Mouse (Mus musculus) forebrain, embryonic 10.5 days (tissue): Measurements from ENCODE around the gene Anxa4. TPM values are rescaled to one million over a fixed set of nuclear protein-coding genes. Genes with fewer than 3 reads are reported as not detected.

Experiments
- DNase-seq: peaks from one replicate; pipeline ENCODE4 v3.0.0-alpha.2; 2017; ENCODE audit warnings: low spot score; ENCODE audit errors: extremely low spot score
- H3K27ac ChIP-seq: fragments of 300-500 bp; sonication (generic); 2 replicates; pipeline ENCODE4 v1.5.1; 2016; ENCODE audit warnings: mild to moderate bottlenecking
- H3K27me3 ChIP-seq: fragments of 300-500 bp; sonication (generic); 2 replicates; pipeline ENCODE4 v1.6.1; 2016; ENCODE audit warnings: mild to moderate bottlenecking; ENCODE audit not compliant: poor library complexity, severe bottlenecking
- H3K36me3 ChIP-seq: fragments of 300-500 bp; sonication (generic); replicated peaks from 2 replicates; pipeline ENCODE4 v1.6.1; 2016; ENCODE audit warnings: mild to moderate bottlenecking, moderate library complexity
- H3K4me1 ChIP-seq: fragments of 300-500 bp; sonication (generic); 2 replicates; pipeline ENCODE4 v1.6.1; 2016
- H3K4me3 ChIP-seq: fragments of 300-500 bp; sonication (generic); 2 replicates; pipeline ENCODE4 v1.5.1; 2016; ENCODE audit warnings: mild to moderate bottlenecking, moderate library complexity
- H3K9me3 ChIP-seq: fragments of 300-500 bp; sonication (generic); 2 replicates; pipeline ENCODE4 v1.6.1; 2016; ENCODE audit warnings: mild to moderate bottlenecking, moderate library complexity
- WGBS: fragments of 180-500 bp; shearing (Covaris S2); methylation state at CpG from one replicate; pipeline ENCODE4 v1.1.7; 2016; 5-methylcytosine and 5-hydroxymethylcytosine counted together
- polyA plus RNA-seq: library from polyadenylated mRNA; unstranded; fragments of >200 nt; fragmentation: Nextera tagmentation; extraction: Ambion mirVana; gene quantifications from 2 replicates; pipeline ENCODE4 v1.2.1, GENCODE M21; 2016

Anxa4 gene
- polyA plus RNA-seq, 1 experiment from 2014 or later = 4.2 TPM

DNA sequence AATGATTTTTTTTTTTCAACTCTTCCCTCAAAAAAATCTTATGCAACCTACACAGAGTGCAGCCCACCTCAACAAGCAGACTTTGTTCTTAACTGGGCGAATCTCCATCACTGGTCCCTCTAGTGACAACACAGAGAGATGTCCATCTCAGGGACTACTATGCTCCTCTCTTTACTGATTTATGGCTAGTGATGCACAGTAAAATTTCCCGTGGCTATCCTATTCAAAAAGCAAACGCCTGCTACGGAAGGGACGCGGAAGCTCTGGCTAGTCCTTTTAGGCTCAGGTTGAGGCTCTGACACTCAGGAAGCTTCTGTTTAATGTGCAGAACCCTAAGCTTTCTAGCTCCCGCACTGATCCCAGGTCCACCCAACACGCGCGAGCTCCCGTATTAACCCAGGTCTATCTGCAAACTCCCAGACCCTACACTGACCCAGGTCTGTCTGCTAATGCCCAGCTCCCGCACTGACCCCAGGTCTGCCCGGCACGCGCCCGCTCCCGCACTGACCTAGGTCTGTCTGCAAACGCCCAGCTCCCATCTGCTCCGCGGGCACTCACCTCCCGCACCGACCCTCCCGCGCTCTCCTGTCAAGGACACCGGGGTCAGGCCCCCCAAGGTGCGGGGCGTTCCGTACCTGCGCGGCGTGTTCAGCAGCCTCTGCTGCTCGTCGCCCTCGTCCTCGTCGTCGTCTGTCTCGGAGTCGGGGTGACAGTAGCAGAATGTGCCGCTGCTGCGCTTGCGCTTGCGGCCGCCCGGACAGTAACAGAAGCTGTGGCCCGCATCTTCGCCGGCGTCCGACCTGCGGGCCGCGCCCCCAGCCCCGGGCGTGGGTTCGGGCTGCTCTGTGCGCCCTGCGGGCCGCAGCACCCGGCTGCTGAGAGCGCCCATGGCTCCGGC lies 60.9 kb downstream of the Anxa4 start:
- peak overlapping the region; percentile 92 for H3K27ac ChIP-seq
- peaks cover 2% of the 10 kb centered on the region for H3K36me3 ChIP-seq
- no peaks in the 10 kb centered on the region for H3K9me3 ChIP-seq
- no peaks in the 10 kb centered on the region for H3K27me3 ChIP-seq
- WGBS = under 1% methylated on average over 62 of the region's 62 CpGs
- peak overlapping the region; percentile 92 for H3K4me3 ChIP-seq
- peak; percentile 40 for DNase-seq
- H3K4me1 ChIP-seq = peaks cover 30% of the 10 kb centered on the region

DNA sequence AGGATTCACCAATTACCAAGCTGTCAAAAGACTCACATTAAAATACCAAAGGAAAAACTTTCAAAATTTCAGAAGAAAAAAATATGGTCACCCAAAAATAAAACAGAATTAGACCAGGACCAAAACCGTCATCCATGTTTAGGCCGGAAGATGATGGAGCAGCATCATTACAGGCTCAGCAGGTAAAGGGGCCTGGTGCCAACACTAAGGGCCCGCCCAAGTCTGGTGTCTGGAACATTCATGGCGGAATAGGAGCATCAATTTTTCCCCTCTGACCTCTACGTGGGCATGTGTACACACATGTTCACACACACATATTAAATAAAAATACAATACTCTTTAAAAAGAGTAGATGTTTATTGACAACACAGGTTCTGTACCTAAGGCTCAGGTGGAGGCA lies 64.7 kb downstream of the Anxa4 start:
- WGBS = 95% methylated on average over 5 of the region's 5 CpGs
- peaks cover 21% of the 10 kb centered on the region for H3K4me1 ChIP-seq
- no peaks in the 10 kb centered on the region for H3K27me3 ChIP-seq
- peaks cover 15% of the 10 kb centered on the region for H3K36me3 ChIP-seq
- DNase-seq = no peak
- no peaks in the 10 kb centered on the region for H3K9me3 ChIP-seq
- H3K4me3 ChIP-seq = no peak overlapping the region
- H3K27ac ChIP-seq = no peak overlapping the region

DNA sequence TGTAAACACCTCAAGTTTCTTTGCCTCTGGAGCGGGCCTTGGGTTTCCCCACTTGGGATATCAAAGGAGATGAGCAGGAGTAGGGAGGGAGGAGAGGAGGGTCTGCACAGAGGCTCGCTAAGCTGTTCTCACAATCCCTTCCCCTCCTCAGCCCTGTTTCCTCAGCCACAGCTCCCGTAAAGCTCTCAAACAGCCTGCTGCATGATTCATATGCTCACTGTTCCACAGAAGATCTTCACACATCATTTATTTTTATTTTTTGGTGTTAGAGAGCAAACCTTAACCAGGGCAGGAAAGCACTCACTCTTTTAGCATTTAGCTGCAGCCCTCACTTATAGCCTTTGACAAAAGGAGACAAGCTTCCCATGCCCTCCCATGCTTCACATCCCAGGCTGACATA lies 71.4 kb downstream of the Anxa4 start:
- no peaks in the 10 kb centered on the region for H3K9me3 ChIP-seq
- 82% methylated on average over 3 of the region's 3 CpGs for WGBS

DNA sequence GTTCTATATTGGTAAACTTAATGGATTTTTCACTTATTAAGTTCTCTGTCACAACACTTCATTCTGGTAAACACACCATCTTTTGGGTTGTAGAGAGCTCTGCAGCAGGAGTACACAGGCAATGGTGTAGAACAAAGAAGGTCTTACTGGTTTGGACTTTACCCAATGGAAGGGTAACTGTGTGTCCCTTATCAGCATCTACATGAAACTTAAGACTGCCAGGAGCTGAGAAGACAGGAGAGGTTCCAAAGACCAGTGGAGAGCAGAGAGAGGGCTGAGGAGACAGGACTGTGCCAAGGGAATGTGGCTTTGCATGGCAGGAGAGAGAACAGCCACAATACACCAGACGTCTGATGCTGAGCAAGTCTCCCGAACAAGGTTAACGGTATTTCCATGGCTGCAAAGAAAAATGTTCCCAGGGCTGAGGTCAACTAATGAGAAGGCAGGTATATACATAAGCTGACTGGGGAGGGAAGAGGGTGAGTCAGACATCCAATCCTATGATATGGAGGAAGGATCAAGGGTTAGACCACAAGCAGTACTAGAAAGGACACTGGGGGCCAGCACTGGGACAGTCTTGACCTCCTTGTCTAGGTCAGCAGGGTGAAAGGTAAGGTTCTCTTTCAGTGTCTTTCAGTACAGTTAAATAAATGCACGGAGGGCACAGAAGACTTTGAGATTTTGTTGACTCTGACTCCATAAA lies 85.2 kb downstream of the Anxa4 start:
- no peak overlapping the region for H3K27ac ChIP-seq
- H3K27me3 ChIP-seq = no peaks in the 10 kb centered on the region
- WGBS = 90% methylated on average over 4 of the region's 4 CpGs
- H3K36me3 ChIP-seq = peaks cover 57% of the 10 kb centered on the region
- DNase-seq = no peak
- no peak overlapping the region for H3K4me3 ChIP-seq
- no peaks in the 10 kb centered on the region for H3K4me1 ChIP-seq
- H3K9me3 ChIP-seq = no peaks in the 10 kb centered on the region

More for the DNA sequence above, 71.4 kb downstream of the Anxa4 start:
- no peak overlapping the region for H3K4me3 ChIP-seq
- no peak for DNase-seq
- H3K4me1 ChIP-seq = no peaks in the 10 kb centered on the region
- H3K27me3 ChIP-seq = no peaks in the 10 kb centered on the region
- no peak overlapping the region for H3K27ac ChIP-seq
- peaks cover 33% of the 10 kb centered on the region for H3K36me3 ChIP-seq

DNA sequence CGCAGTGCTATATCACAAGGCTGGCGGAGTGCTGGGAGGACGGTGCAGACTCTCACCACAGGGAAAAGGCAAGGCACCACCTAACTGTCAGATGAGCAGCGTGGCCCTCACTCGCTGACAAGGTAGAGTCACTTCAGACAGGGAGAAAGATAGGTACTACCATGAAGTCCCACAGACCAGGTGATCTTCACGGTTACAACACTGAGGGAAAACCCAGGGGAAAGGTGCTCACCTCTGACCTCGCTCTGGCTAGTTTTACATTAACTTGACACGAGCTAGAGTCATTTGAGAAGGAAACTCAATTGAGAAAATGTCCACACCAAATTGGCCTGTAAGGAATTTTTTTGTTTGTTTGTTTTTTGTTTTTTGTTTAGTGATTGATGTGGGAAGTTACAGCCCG lies 90.8 kb downstream of the Anxa4 start:
- Histone ChIP-seq H3K36me3 (peaks cover 85% of the 10 kb centered on the region), H3K4me1 (no peaks in the 10 kb centered on the region), H3K9me3 (no peaks in the 10 kb centered on the region), H3K27ac (no peak overlapping the region), H3K4me3 (no peak overlapping the region), H3K27me3 (no peaks in the 10 kb centered on the region)
- WGBS = 93% methylated on average over 9 of the region's 9 CpGs
- DNase-seq = no peak

DNA sequence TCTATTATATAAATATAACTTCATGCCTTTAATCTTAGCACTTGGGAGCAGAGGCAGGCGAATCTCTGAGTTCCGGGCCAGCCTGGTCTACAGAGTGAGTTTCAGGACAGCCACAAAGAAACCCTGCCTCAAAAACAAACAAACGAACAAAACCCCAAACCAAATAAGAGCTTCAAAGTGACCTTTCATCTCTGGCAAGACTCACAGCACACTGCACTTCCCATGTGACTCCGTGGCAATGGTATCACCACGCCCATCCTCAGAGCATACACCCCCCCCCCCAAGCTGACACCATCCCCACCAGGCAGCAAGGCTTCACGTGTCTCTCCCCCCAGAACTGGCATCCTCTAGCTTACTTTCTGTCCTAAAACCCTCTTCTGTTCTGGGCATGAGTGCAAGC lies 95.5 kb downstream of the Anxa4 start:
- no peak overlapping the region for H3K4me3 ChIP-seq
- H3K9me3 ChIP-seq = no peaks in the 10 kb centered on the region
- H3K4me1 ChIP-seq = no peaks in the 10 kb centered on the region
- peaks cover 74% of the 10 kb centered on the region for H3K36me3 ChIP-seq
- DNase-seq = no peak
- WGBS = 84% methylated on average over 6 of the region's 6 CpGs
- H3K27me3 ChIP-seq = no peaks in the 10 kb centered on the region
- H3K27ac ChIP-seq = no peak overlapping the region

DNA sequence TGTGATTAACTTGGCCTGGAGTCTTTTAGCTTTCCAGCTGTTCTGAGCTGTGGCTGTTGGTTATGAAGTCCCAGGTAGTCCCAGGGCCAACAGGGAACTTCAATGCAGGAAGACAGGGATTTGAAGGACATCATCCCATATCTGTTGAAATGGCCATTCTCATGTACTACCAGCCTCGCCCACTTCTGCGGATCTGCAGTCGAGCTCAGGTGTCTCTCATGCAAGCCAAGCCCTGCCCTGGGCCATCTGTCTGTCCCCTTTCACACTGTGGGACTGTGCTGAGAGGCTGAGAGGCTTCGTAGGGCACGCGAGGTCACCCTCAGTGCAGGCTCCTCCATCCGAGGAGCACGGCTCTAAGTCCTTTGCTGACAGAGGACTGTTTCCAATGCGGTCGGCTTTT lies 97.2 kb downstream of the Anxa4 start:
- Histone ChIP-seq H3K9me3 (no peaks in the 10 kb centered on the region), H3K27ac (no peak overlapping the region), H3K4me3 (no peak overlapping the region), H3K4me1 (no peaks in the 10 kb centered on the region), H3K36me3 (peaks cover 64% of the 10 kb centered on the region), H3K27me3 (no peaks in the 10 kb centered on the region)
- no peak for DNase-seq
- WGBS = 91% methylated on average over 10 of the region's 10 CpGs

DNA sequence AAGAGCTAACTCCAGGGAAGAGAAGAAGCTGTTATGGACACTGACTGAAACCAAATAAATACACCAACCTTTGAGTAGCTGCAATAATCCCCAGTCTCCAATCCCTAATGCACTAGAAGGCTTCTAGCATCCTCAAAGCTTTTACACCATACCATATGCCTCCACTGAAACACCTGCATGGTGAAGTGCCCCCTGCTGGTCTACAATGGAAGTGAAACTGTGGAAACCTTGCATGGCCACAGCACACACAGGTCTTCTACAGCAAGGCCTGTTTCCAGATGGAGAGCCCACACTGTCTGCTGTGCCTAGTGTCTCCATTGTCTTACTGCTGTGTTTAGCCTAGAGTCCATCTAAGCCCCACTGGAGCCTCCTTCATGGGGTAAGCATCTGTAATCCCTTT lies 98.9 kb downstream of the Anxa4 start:
- Histone ChIP-seq H3K9me3 (no peaks in the 10 kb centered on the region), H3K36me3 (peaks cover 61% of the 10 kb centered on the region), H3K27ac (no peak overlapping the region), H3K4me1 (no peaks in the 10 kb centered on the region), H3K4me3 (no peak overlapping the region), H3K27me3 (no peaks in the 10 kb centered on the region)
- peak; percentile 42 for DNase-seq

DNA sequence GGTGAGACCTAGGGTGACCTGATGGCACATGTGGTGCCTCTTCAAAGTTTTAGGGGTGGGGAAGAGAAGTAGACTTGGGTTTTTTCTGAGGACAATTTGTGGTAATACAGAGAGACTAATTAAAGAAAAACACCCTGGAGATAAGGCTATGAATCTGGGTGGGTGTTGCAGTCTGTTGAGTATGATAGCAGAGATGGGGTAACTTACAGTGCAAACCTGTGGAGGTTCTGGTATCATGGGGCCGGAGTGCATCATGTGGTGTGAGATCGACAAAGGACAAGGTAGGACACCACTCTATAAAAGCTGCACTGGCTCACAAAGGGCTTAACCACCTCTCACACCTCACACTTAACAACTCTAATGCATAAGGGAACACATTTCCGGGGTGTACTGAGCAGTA lies 103.7 kb downstream of the Anxa4 start:
- H3K27ac ChIP-seq = no peak overlapping the region
- 98% methylated on average over 3 of the region's 3 CpGs for WGBS
- peaks cover 4% of the 10 kb centered on the region; the same call in 1 of the 2 replicates for H3K4me1 ChIP-seq
- H3K4me3 ChIP-seq = no peak overlapping the region
- H3K36me3 ChIP-seq = peaks cover 24% of the 10 kb centered on the region
- no peak for DNase-seq
- H3K27me3 ChIP-seq = no peaks in the 10 kb centered on the region
- H3K9me3 ChIP-seq = no peaks in the 10 kb centered on the region

DNA sequence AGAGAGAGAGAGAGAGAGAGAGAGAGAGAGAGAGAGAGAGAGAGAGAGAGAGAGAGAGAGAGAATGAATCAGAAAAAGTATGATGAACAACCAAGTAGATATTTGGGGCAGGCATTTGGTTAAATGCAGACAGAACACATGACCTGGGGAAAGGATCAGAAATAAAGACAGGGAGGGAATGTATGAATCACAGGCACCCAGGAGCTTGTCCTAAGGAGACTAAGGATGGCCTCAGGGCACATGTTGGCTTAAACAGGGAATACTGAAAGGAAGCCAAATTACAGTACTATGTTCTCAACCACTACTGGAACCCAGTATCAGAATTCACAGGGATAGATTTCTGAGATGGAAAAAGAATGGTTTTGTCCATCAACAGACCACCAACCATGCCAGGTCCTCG lies 106.4 kb downstream of the Anxa4 start:
- Histone ChIP-seq H3K9me3 (no peaks in the 10 kb centered on the region), H3K4me3 (no peak overlapping the region), H3K27me3 (no peaks in the 10 kb centered on the region), H3K27ac (no peak overlapping the region), H3K36me3 (peaks cover 27% of the 10 kb centered on the region), H3K4me1 (peaks cover 17% of the 10 kb centered on the region)
- WGBS = 78% methylated on average over 1 of the region's 1 CpGs
- DNase-seq = no peak

Other genes with a start within 250 kb of the Anxa4 start
- gene Asprv1, start 165.4 kb downstream of the Anxa4 start, polyA plus RNA-seq = 0.16 and 0.32 TPM in 2 replicates
- gene Mxd1, start 124.4 kb downstream of the Anxa4 start, polyA plus RNA-seq = 8.2 and 8.3 TPM in 2 replicates
- gene Snrnp27, start 109.1 kb downstream of the Anxa4 start, polyA plus RNA-seq = 125 and 136 TPM in 2 replicates
- gene Gmcl1, start 60.2 kb downstream of the Anxa4 start, polyA plus RNA-seq = 28.1 and 29.5 TPM in 2 replicates
- gene Aak1, start 55.9 kb upstream of the Anxa4 start, polyA plus RNA-seq = 11.4 and 13.6 TPM in 2 replicates
- 88.2 and 94.4 TPM in 2 replicates for gene Nfu1, start 215.7 kb upstream of the Anxa4 start, polyA plus RNA-seq
- 13.1 and 13.5 TPM in 2 replicates for gene Gfpt1, start 249.3 kb upstream of the Anxa4 start, polyA plus RNA-seq